Mouse (Mus musculus) left cerebral cortex, postnatal 36 days (tissue): ENCODE measurements around the gene Lrrc28. TPM values are rescaled to one million over a fixed set of nuclear protein-coding genes. Genes with fewer than 3 reads are reported as not detected.

Source experiments
- DNase-seq, 2 experiments: peaks; one replicate each; pipeline ENCODE4 v3.0.0; 2021 to 2022; ENCODE audit warnings: low spot score in 2 of 2, mixed read lengths in 1 of 2
- intact Hi-C: fragments of 180-260 bp; cut with DNase I; formaldehyde crosslinking; loops from one replicate; pipeline ENCODE4 v1.15.1; 2025
- total RNA-seq, 2 experiments: library from RNA; stranded (reverse); gene quantifications; 2 replicates each; pipeline ENCODE4 v1.2.3; 2021

Lrrc28 gene
- total RNA-seq, 2 experiments from 2014 or later, result 30.5 to 36.8 TPM

- no peak for DNase-seq
- intact Hi-C loops, result no loop called here
These were observed 130.7 kb downstream of the Lrrc28 start for GRCm38 (mm10) chr7:67514380-67514779.

GRCm38 (mm10) chr7:67513656-67514055 lies 131.4 kb downstream of the Lrrc28 start:
- DNase-seq, result no peak
- intact Hi-C loops, result no loop called here

GRCm38 (mm10) chr7:67511606-67512005 lies 133.5 kb downstream of the Lrrc28 start:
- intact Hi-C loops, result no loop called here
- DNase-seq, result no peak

GRCm38 (mm10) chr7:67503281-67504010 lies 141.6 kb downstream of the Lrrc28 start:
- DNase-seq, result no peak
- intact Hi-C loops, result no loop called here

GRCm38 (mm10) chr7:67502631-67503030 lies 142.4 kb downstream of the Lrrc28 start:
- intact Hi-C loops, result no loop called here

GRCm38 (mm10) chr7:67500878-67501277 lies 144.2 kb downstream of the Lrrc28 start:
- no peak for DNase-seq
- intact Hi-C loops, result no loop called here

More at GRCm38 (mm10) chr7:67502631-67503030, 142.4 kb downstream of the Lrrc28 start:
- DNase-seq, result no peak

- DNase-seq, result no peak
- intact Hi-C loops, result no loop called here
These were observed 144.8 kb downstream of the Lrrc28 start for GRCm38 (mm10) chr7:67500076-67500828.

- intact Hi-C loops, result no loop called here
- DNase-seq, result no peak
These were observed 145.6 kb downstream of the Lrrc28 start for GRCm38 (mm10) chr7:67499516-67499915.

- intact Hi-C loops, result no loop called here
- DNase-seq, result no peak
These were observed 151.0 kb downstream of the Lrrc28 start for GRCm38 (mm10) chr7:67493795-67494687.

GRCm38 (mm10) chr7:67487889-67488411 lies 157.1 kb downstream of the Lrrc28 start:
- DNase-seq, result peak in 1 of 2 experiments; percentile 25
- intact Hi-C loops, result no loop called here

- intact Hi-C loops, result no loop called here
- no peak for DNase-seq
These were observed 157.9 kb downstream of the Lrrc28 start for GRCm38 (mm10) chr7:67486925-67487760.

GRCm38 (mm10) chr7:67486417-67486816 lies 158.7 kb downstream of the Lrrc28 start:
- intact Hi-C loops, result no loop called here
- DNase-seq, result no peak

GRCm38 (mm10) chr7:67483698-67484097 lies 161.4 kb downstream of the Lrrc28 start:
- intact Hi-C loops, result no loop called here
- no peak for DNase-seq

GRCm38 (mm10) chr7:67479576-67480413 lies 165.3 kb downstream of the Lrrc28 start:
- no peak for DNase-seq
- intact Hi-C loops, result no loop called here

GRCm38 (mm10) chr7:67479168-67479567 lies 165.9 kb downstream of the Lrrc28 start:
- intact Hi-C loops, result no loop called here
- DNase-seq, result no peak

GRCm38 (mm10) chr7:67477996-67478395 lies 167.1 kb downstream of the Lrrc28 start:
- intact Hi-C loops, result no loop called here
- DNase-seq, result no peak

- DNase-seq, result no peak
- intact Hi-C loops, result no loop called here
These were observed 173.8 kb downstream of the Lrrc28 start for GRCm38 (mm10) chr7:67471295-67471694.

- no peak for DNase-seq
- intact Hi-C loops, result no loop called here
These were observed 176.2 kb downstream of the Lrrc28 start for GRCm38 (mm10) chr7:67468802-67469408.
